Mouse (Mus musculus) monocyte, adult 2 months (primary cell): Measurements from ENCODE around the gene Usp33.

Experiments
- DNase-seq, 2 experiments: peaks; one replicate each; pipeline ENCODE4 v3.0.0; 2022; ENCODE audit warnings: low spot score in 2 of 2, low read depth in 1 of 2

The Usp33 gene

GRCm38 (mm10) chr3:152339862-152340557, 6.3 kb upstream of the Usp33 start, which contains the start of gene Miga1:
Gene Miga1 (minus strand): TSS chr3:152340407.
- DNase-seq, result no peak

GRCm38 (mm10) chr3:152342961-152343517, 3.2 kb upstream of the Usp33 start:
- no peak for DNase-seq

- DNase-seq, result no peak
Observed at GRCm38 (mm10) chr3:152346633-152347141, 409 bp downstream of the Usp33 start.

- DNase-seq, result no peak
Observed at GRCm38 (mm10) chr3:152347227-152347626, 949 bp downstream of the Usp33 start.

- no peak for DNase-seq
Observed at GRCm38 (mm10) chr3:152348011-152348830, 1.9 kb downstream of the Usp33 start.

GRCm38 (mm10) chr3:152350431-152350830, 4.2 kb downstream of the Usp33 start:
- no peak for DNase-seq

GRCm38 (mm10) chr3:152350966-152351365, 4.7 kb downstream of the Usp33 start:
- no peak for DNase-seq

- DNase-seq, result no peak
Observed at GRCm38 (mm10) chr3:152352289-152352688, 6.0 kb downstream of the Usp33 start.

GRCm38 (mm10) chr3:152353434-152354177, 7.3 kb downstream of the Usp33 start:
- DNase-seq, result no peak

GRCm38 (mm10) chr3:152355361-152355760, 9.1 kb downstream of the Usp33 start:
- DNase-seq, result no peak

GRCm38 (mm10) chr3:152356751-152357150, 10.5 kb downstream of the Usp33 start:
- DNase-seq, result no peak

- no peak for DNase-seq
Observed at GRCm38 (mm10) chr3:152359151-152359550, 12.9 kb downstream of the Usp33 start.

GRCm38 (mm10) chr3:152364181-152364580, 17.9 kb downstream of the Usp33 start:
- DNase-seq, result no peak

- DNase-seq, result no peak
Observed at GRCm38 (mm10) chr3:152376063-152376462, 29.8 kb downstream of the Usp33 start.

GRCm38 (mm10) chr3:152384106-152384505, 37.8 kb downstream of the Usp33 start:
- DNase-seq, result no peak

- DNase-seq, result peak; percentile 69 to 76
Observed at GRCm38 (mm10) chr3:152395350-152396277, 49.3 kb downstream of the Usp33 start, which contains the start of gene Zzz3. Gene Zzz3 (plus strand): TSS chr3:152395473.

GRCm38 (mm10) chr3:152396278-152396987, 50.2 kb downstream of the Usp33 start:
- DNase-seq, result peak; percentile 92 to 98

- DNase-seq, result no peak
Observed at GRCm38 (mm10) chr3:152396988-152397314, 50.7 kb downstream of the Usp33 start.

- no peak for DNase-seq
Observed at GRCm38 (mm10) chr3:152397335-152397940, 51.2 kb downstream of the Usp33 start.
